Mouse (Mus musculus) adrenal gland, postnatal 14 days (tissue): Measurements from ENCODE around the gene Gjb2. TPM values are rescaled to one million over a fixed set of nuclear protein-coding genes. Genes with fewer than 3 reads are reported as not detected.

Source experiments
- DNase-seq: peaks from one replicate; pipeline ENCODE4 v3.0.0; 2021; ENCODE audit warnings: mixed read lengths
- total RNA-seq: library from RNA; stranded (reverse); gene quantifications from 2 replicates; pipeline ENCODE4 v1.2.3, GENCODE M21; 2021

Gene Gjb2
- total RNA-seq, 1 experiment from 2014 or later, result 18.4 TPM

- DNase-seq, result peak; percentile 55
Measured at GRCm38 (mm10) chr14:57069906-57070305, 34.6 kb downstream of the Gjb2 start.

- DNase-seq, result no peak
Measured at GRCm38 (mm10) chr14:57066053-57066452, 38.4 kb downstream of the Gjb2 start.

- DNase-seq, result peak; percentile 80
Measured at GRCm38 (mm10) chr14:57060052-57060451, 44.5 kb downstream of the Gjb2 start.

GRCm38 (mm10) chr14:57057563-57058321, 46.8 kb downstream of the Gjb2 start, which contains the start of gene Gja3:
TSS of gene Gja3 (minus strand) at chr14:57058100.
- DNase-seq, result peak; percentile 19

GRCm38 (mm10) chr14:57057204-57057562, 47.3 kb downstream of the Gjb2 start:
- no peak for DNase-seq

GRCm38 (mm10) chr14:57052713-57053112, 51.8 kb downstream of the Gjb2 start:
- DNase-seq, result no peak

Other genes with a start within 250 kb of the Gjb2 start
- 53.1 and 58.6 TPM in 2 replicates for gene Zmym2, start 218.0 kb downstream of the Gjb2 start, total RNA-seq
- not detected in 2 replicates for gene Gja3, start 46.6 kb downstream of the Gjb2 start, total RNA-seq
- not detected in 2 replicates for gene Gm4491, start 11.2 kb upstream of the Gjb2 start, total RNA-seq
- not detected in 2 replicates for gene Gjb6, start 28.9 kb upstream of the Gjb2 start, total RNA-seq